Mouse (Mus musculus) E14TG2a.4 (cell line): Measurements from ENCODE around the gene Mrpl1.

Experiments
- H3K27me3 ChIP-seq: 2 replicates; pipeline ENCODE4 v1.6.1; 2014; ENCODE audit warnings: low read length, control low read depth; ENCODE audit not compliant: insufficient read depth
- H3K36me3 ChIP-seq: 2 replicates; pipeline ENCODE4 v1.6.1; 2014; ENCODE audit warnings: low read length, control low read depth; ENCODE audit not compliant: insufficient read depth
- H3K4me1 ChIP-seq: replicated peaks from 2 replicates; pipeline ENCODE4 v1.6.1; 2014; ENCODE audit warnings: low read depth, low read length, control low read depth
- H3K4me3 ChIP-seq: replicated peaks from 2 replicates; pipeline ENCODE4 v1.5.1; 2014; ENCODE audit warnings: mild to moderate bottlenecking, low read length
- H3K9me3 ChIP-seq: 2 replicates; pipeline ENCODE4 v1.6.1; 2014; ENCODE audit warnings: low read length, control low read depth
- CTCF ChIP-seq: conservative IDR thresholded peaks from 2 replicates; pipeline ENCODE4 v1.5.1; 2014; ENCODE audit warnings: low read length
- NANOG ChIP-seq: IDR thresholded peaks from 2 replicates; pipeline ENCODE4 v1.6.1; 2014; ENCODE audit warnings: borderline replicate concordance, low read length, mixed read lengths
- POU5F1 ChIP-seq: IDR thresholded peaks from 2 replicates; pipeline ENCODE4 v1.6.1; 2014; ENCODE audit warnings: low read length, borderline replicate concordance

Mrpl1 gene

GRCm38 (mm10) chr5:96244511-96244910, 35.2 kb downstream of the Mrpl1 start:
- no peak for TF ChIP-seq POU5F1
- no peak for TF ChIP-seq NANOG
- no peak for TF ChIP-seq CTCF
- H3K4me3 ChIP-seq = no peak overlapping the region
- no peaks in the 10 kb centered on the region for H3K27me3 ChIP-seq

GRCm38 (mm10) chr5:96253995-96254394, 44.7 kb downstream of the Mrpl1 start:
- H3K4me1 ChIP-seq = no peaks in the 10 kb centered on the region
- H3K4me3 ChIP-seq = no peak overlapping the region
- H3K27me3 ChIP-seq = no peaks in the 10 kb centered on the region
- H3K36me3 ChIP-seq = peaks cover 16% of the 10 kb centered on the region
- no peaks in the 10 kb centered on the region for H3K9me3 ChIP-seq
- no peak for TF ChIP-seq POU5F1
- no peak for TF ChIP-seq CTCF
- no peak for TF ChIP-seq NANOG

More at GRCm38 (mm10) chr5:96244511-96244910, 35.2 kb downstream of the Mrpl1 start:
- Histone ChIP-seq H3K4me1 (no peaks in the 10 kb centered on the region), H3K36me3 (peaks cover 16% of the 10 kb centered on the region), H3K9me3 (no peaks in the 10 kb centered on the region)

GRCm38 (mm10) chr5:96255166-96255565, 45.9 kb downstream of the Mrpl1 start:
- Histone ChIP-seq H3K9me3 (no peaks in the 10 kb centered on the region), H3K4me3 (no peak overlapping the region), H3K4me1 (no peaks in the 10 kb centered on the region), H3K36me3 (peaks cover 18% of the 10 kb centered on the region), H3K27me3 (no peaks in the 10 kb centered on the region)
- TF ChIP-seq CTCF (no peak), POU5F1 (no peak), NANOG (no peak)

GRCm38 (mm10) chr5:96258210-96258609, 48.9 kb downstream of the Mrpl1 start:
- Histone ChIP-seq H3K4me3 (no peak overlapping the region), H3K27me3 (no peaks in the 10 kb centered on the region), H3K4me1 (no peaks in the 10 kb centered on the region), H3K9me3 (no peaks in the 10 kb centered on the region), H3K36me3 (peaks cover 17% of the 10 kb centered on the region)
- TF ChIP-seq POU5F1 = no peak
- TF ChIP-seq CTCF = no peak
- TF ChIP-seq NANOG = no peak

GRCm38 (mm10) chr5:96267017-96267702, 57.9 kb downstream of the Mrpl1 start:
- Histone ChIP-seq H3K36me3 (peaks cover 28% of the 10 kb centered on the region), H3K4me3 (no peak overlapping the region), H3K4me1 (no peaks in the 10 kb centered on the region), H3K9me3 (peaks cover 18% of the 10 kb centered on the region), H3K27me3 (no peaks in the 10 kb centered on the region)
- TF ChIP-seq NANOG (no peak), CTCF (peak; percentile 34; the same call in 1 of the 2 replicates)

- no peaks in the 10 kb centered on the region for H3K4me1 ChIP-seq
- TF ChIP-seq POU5F1 = no peak
- no peak for TF ChIP-seq NANOG
- TF ChIP-seq CTCF = no peak
- no peak overlapping the region for H3K4me3 ChIP-seq
- H3K27me3 ChIP-seq = no peaks in the 10 kb centered on the region
- no peaks in the 10 kb centered on the region for H3K36me3 ChIP-seq
- H3K9me3 ChIP-seq = peaks cover 37% of the 10 kb centered on the region
These were observed 61.8 kb downstream of the Mrpl1 start for GRCm38 (mm10) chr5:96271070-96271469.

- TF ChIP-seq CTCF (no peak), POU5F1 (no peak), NANOG (no peak)
- Histone ChIP-seq H3K36me3 (no peaks in the 10 kb centered on the region), H3K4me3 (no peak overlapping the region), H3K9me3 (peaks cover 2% of the 10 kb centered on the region; the same call in 1 of the 2 replicates), H3K27me3 (no peaks in the 10 kb centered on the region), H3K4me1 (peaks cover 14% of the 10 kb centered on the region)
These were observed 96.5 kb downstream of the Mrpl1 start for GRCm38 (mm10) chr5:96305786-96306185.

GRCm38 (mm10) chr5:96306271-96306670, 97.0 kb downstream of the Mrpl1 start:
- Histone ChIP-seq H3K27me3 (no peaks in the 10 kb centered on the region), H3K4me3 (no peak overlapping the region), H3K4me1 (peaks cover 14% of the 10 kb centered on the region), H3K36me3 (no peaks in the 10 kb centered on the region), H3K9me3 (peaks cover 2% of the 10 kb centered on the region; the same call in 1 of the 2 replicates)
- TF ChIP-seq POU5F1 (no peak), NANOG (no peak), CTCF (no peak)

GRCm38 (mm10) chr5:96306826-96307225, 97.5 kb downstream of the Mrpl1 start:
- H3K27me3 ChIP-seq = no peaks in the 10 kb centered on the region
- TF ChIP-seq NANOG (no peak), CTCF (no peak), POU5F1 (no peak)
- H3K4me1 ChIP-seq = peaks cover 14% of the 10 kb centered on the region
- H3K9me3 ChIP-seq = peaks cover 2% of the 10 kb centered on the region; the same call in 1 of the 2 replicates
- no peaks in the 10 kb centered on the region for H3K36me3 ChIP-seq
- H3K4me3 ChIP-seq = no peak overlapping the region
